Mouse (Mus musculus) small intestine, adult 2 months (tissue): Measurements from ENCODE around the gene Eif4g3.

Source experiments
- CTCF ChIP-seq: fragments of 200-500 bp; IDR thresholded peaks from 2 replicates; pipeline ENCODE4 v1.5.1; 2012; ENCODE audit warnings: low read depth, mild to moderate bottlenecking, control low read depth, inconsistent platforms, low read length, moderate library complexity, mixed read lengths; ENCODE audit not compliant: insufficient replicate concordance, insufficient read length; ENCODE audit errors: extremely low read depth
- POLR2A ChIP-seq: fragments of 200-500 bp; IDR thresholded peaks from 2 replicates; pipeline ENCODE4 v1.6.1; 2012; ENCODE audit warnings: low read depth, mild to moderate bottlenecking, control low read depth, inconsistent platforms, low read length, moderate library complexity

DNA sequence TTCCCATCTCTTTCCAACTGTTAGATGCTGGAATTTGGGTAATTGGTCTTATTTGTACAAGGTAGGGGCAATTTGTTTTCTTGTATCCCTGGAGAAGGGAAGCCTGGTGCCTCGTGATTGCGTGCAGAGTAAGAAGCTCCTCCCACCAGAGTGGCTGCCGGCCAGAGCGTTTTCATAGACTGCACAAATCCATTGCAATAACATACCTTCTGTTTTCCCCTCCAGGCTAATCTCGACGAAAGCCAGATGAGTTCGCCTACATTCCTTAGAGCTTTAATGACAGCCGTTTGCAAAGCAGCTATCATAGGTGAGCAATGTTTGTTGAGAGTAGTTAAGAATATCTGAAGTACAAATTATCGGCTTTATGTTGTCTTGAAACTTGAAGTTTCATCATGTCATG lies 208.9 kb downstream of the Eif4g3 start:
- TF ChIP-seq CTCF (no peak), POLR2A (no peak)
